Mouse (Mus musculus): Measurements from ENCODE around the gene Tcerg1l.

GRCm38 (mm10) chr7:138267976-138268646 lies 129.4 kb downstream of the Tcerg1l start:
- TF ChIP-seq CTCF (IDR thresholded peaks at IDR 0.05; ENCODE audit: extremely low read depth, insufficient read depth, low read length) (no peak), POLR2A (IDR thresholded peaks at IDR 0.05; ENCODE audit: extremely low read depth, insufficient read depth, low read length) (no peak)

All from cortical plate, adult 2 months (tissue).